Mouse (Mus musculus): ENCODE measurements around the gene Orai3. TPM values are rescaled to one million over a fixed set of nuclear protein-coding genes. Genes with fewer than 3 reads are reported as not detected.

Gene Orai3
- polyA plus RNA-seq, 1 experiment from 2014 or later, result 19.2 TPM

GRCm38 (mm10) chr7:127823236-127824171 is 53.9 kb downstream of the Orai3 start:
- H3K27me3 ChIP-seq (ENCODE audit: insufficient read depth, low read length), result peaks cover 5% of the 10 kb centered on the region; the same call in 1 of the 2 replicates
- no peaks in the 10 kb centered on the region for H3K36me3 ChIP-seq (replicated peaks; ENCODE audit: insufficient read depth, low read length)
- no peak overlapping the region for H3K9ac ChIP-seq (replicated peaks)
- DNase-seq (no peak), ATAC-seq (no peak)
- no peaks in the 10 kb centered on the region for H3K4me1 ChIP-seq (ENCODE audit: insufficient read depth)
- H3K27ac ChIP-seq (ENCODE audit: low read depth), result no peak overlapping the region
- TF ChIP-seq CTCF (IDR thresholded peaks at IDR 0.05; ENCODE audit: low read depth) (peak; percentile 12; the same call in 1 of the 2 replicates), EP300 (IDR thresholded peaks at IDR 0.05; ENCODE audit: low read depth) (no peak)
- H3K4me2 ChIP-seq (ENCODE audit: low read depth, low read length), result peak overlapping the region; percentile 48
- H3K9me3 ChIP-seq (ENCODE audit: low read length), result no peaks in the 10 kb centered on the region
- no peak overlapping the region for H3K4me3 ChIP-seq (ENCODE audit: low read depth, low read length)
- 71% methylated on average over 11 of the region's 11 CpGs for WGBS (ENCODE audit: insufficient replicate concordance)

- WGBS (ENCODE audit: insufficient replicate concordance), result 17% methylated on average over 32 of the region's 38 CpGs
- no peak for ATAC-seq
- Histone ChIP-seq H3K4me1 (ENCODE audit: insufficient read depth) (no peaks in the 10 kb centered on the region), H3K27me3 (ENCODE audit: insufficient read depth, low read length) (peaks cover 5% of the 10 kb centered on the region; the same call in 1 of the 2 replicates), H3K4me3 (ENCODE audit: low read depth, low read length) (peak within 1 kb of the TSS; percentile 20; the same call in 1 of the 2 replicates), H3K36me3 (replicated peaks; ENCODE audit: insufficient read depth, low read length) (no peaks in the 10 kb centered on the region), H3K4me2 (ENCODE audit: low read depth, low read length) (peak within 1 kb of the TSS; percentile 48), H3K9ac (replicated peaks) (no peak within 1 kb of the TSS), H3K9me3 (ENCODE audit: low read length) (no peaks in the 10 kb centered on the region), H3K27ac (ENCODE audit: low read depth) (no peak within 1 kb of the TSS)
- no peak for TF ChIP-seq CTCF (IDR thresholded peaks at IDR 0.05; ENCODE audit: low read depth)
- no peak for TF ChIP-seq EP300 (IDR thresholded peaks at IDR 0.05; ENCODE audit: low read depth)
- DNase-seq, result no peak
These were observed 54.7 kb downstream of the Orai3 start, which contains the start of the genes Stx4a and Stx1b for GRCm38 (mm10) chr7:127824176-127824871. Stx4a (plus strand) TSS chr7:127824294. Stx1b (minus strand) TSS chr7:127824549.

Other genes with a start within 250 kb of the Orai3 start
- 3.3 and 3.5 TPM in 2 replicates for gene Tmem265, start 208.4 kb upstream of the Orai3 start, polyA plus RNA-seq (2015; fragmentation: Nextera tagmentation; extraction: Ambion mirVana)
- 14.5 and 17.0 TPM in 2 replicates for gene Phkg2, start 196.5 kb upstream of the Orai3 start, polyA plus RNA-seq (2015; fragmentation: Nextera tagmentation; extraction: Ambion mirVana)
- gene Ccdc189, start 181.2 kb upstream of the Orai3 start, polyA plus RNA-seq (2015; fragmentation: Nextera tagmentation; extraction: Ambion mirVana), result 4.4 and 4.7 TPM in 2 replicates
- gene Rnf40, start 181.0 kb upstream of the Orai3 start, polyA plus RNA-seq (2015; fragmentation: Nextera tagmentation; extraction: Ambion mirVana), result 10.3 and 12.4 TPM in 2 replicates
- gene Zfp629, start 154.0 kb upstream of the Orai3 start, polyA plus RNA-seq (2015; fragmentation: Nextera tagmentation; extraction: Ambion mirVana), result 1.8 and 2.0 TPM in 2 replicates
- gene Bcl7c, start 60.9 kb upstream of the Orai3 start, polyA plus RNA-seq (2015; fragmentation: Nextera tagmentation; extraction: Ambion mirVana), result 20.1 and 26.5 TPM in 2 replicates
- gene Ctf1, start 57.1 kb upstream of the Orai3 start, polyA plus RNA-seq (2015; fragmentation: Nextera tagmentation; extraction: Ambion mirVana), result 7.9 and 10.0 TPM in 2 replicates
- not detected in 2 replicates for gene Ctf2, start 37.6 kb upstream of the Orai3 start, polyA plus RNA-seq (2015; fragmentation: Nextera tagmentation; extraction: Ambion mirVana)
- gene Fbxl19, start 25.3 kb upstream of the Orai3 start, polyA plus RNA-seq (2015; fragmentation: Nextera tagmentation; extraction: Ambion mirVana), result 1.6 and 1.9 TPM in 2 replicates
- gene Setd1a, start 6.9 kb downstream of the Orai3 start, polyA plus RNA-seq (2015; fragmentation: Nextera tagmentation; extraction: Ambion mirVana), result 5.5 and 7.3 TPM in 2 replicates
- 0.26 TPM in 1 of 2 replicates, not detected in the other for gene Gm49388, start 15.8 kb downstream of the Orai3 start, polyA plus RNA-seq (2015; fragmentation: Nextera tagmentation; extraction: Ambion mirVana)
- gene Hsd3b7, start 30.8 kb downstream of the Orai3 start, polyA plus RNA-seq (2015; fragmentation: Nextera tagmentation; extraction: Ambion mirVana), result 218 and 224 TPM in 2 replicates
- 15.8 and 17.5 TPM in 2 replicates for gene Stx4a, start 54.5 kb downstream of the Orai3 start, polyA plus RNA-seq (2015; fragmentation: Nextera tagmentation; extraction: Ambion mirVana)
- 0.18 and 0.48 TPM in 2 replicates for gene Stx1b, start 54.7 kb downstream of the Orai3 start, polyA plus RNA-seq (2015; fragmentation: Nextera tagmentation; extraction: Ambion mirVana)
- gene Zfp646, start 106.4 kb downstream of the Orai3 start, polyA plus RNA-seq (2015; fragmentation: Nextera tagmentation; extraction: Ambion mirVana), result 2.7 and 2.8 TPM in 2 replicates
- gene Zfp668, start 107.0 kb downstream of the Orai3 start, polyA plus RNA-seq (2015; fragmentation: Nextera tagmentation; extraction: Ambion mirVana), result 3.7 and 4.5 TPM in 2 replicates
- 0.39 and 0.43 TPM in 2 replicates for gene Prss53, start 121.2 kb downstream of the Orai3 start, polyA plus RNA-seq (2015; fragmentation: Nextera tagmentation; extraction: Ambion mirVana)
- not detected in 2 replicates for gene Gm21974, start 125.6 kb downstream of the Orai3 start, polyA plus RNA-seq (2015; fragmentation: Nextera tagmentation; extraction: Ambion mirVana)
- gene Vkorc1, start 125.8 kb downstream of the Orai3 start, polyA plus RNA-seq (2015; fragmentation: Nextera tagmentation; extraction: Ambion mirVana), result 513 and 556 TPM in 2 replicates
- gene Bckdk, start 134.3 kb downstream of the Orai3 start, polyA plus RNA-seq (2015; fragmentation: Nextera tagmentation; extraction: Ambion mirVana), result 30.5 and 32.5 TPM in 2 replicates
- gene Kat8, start 142.7 kb downstream of the Orai3 start, polyA plus RNA-seq (2015; fragmentation: Nextera tagmentation; extraction: Ambion mirVana), result 12.5 and 13.2 TPM in 2 replicates
- 13.7 and 15.2 TPM in 2 replicates for gene Prss8, start 160.3 kb downstream of the Orai3 start, polyA plus RNA-seq (2015; fragmentation: Nextera tagmentation; extraction: Ambion mirVana)
- 3.3 and 4.5 TPM in 2 replicates for gene Prss36, start 176.9 kb downstream of the Orai3 start, polyA plus RNA-seq (2015; fragmentation: Nextera tagmentation; extraction: Ambion mirVana)
- gene Fus, start 197.6 kb downstream of the Orai3 start, polyA plus RNA-seq (2015; fragmentation: Nextera tagmentation; extraction: Ambion mirVana), result 94.5 and 99.2 TPM in 2 replicates
- gene Pycard, start 224.1 kb downstream of the Orai3 start, polyA plus RNA-seq (2015; fragmentation: Nextera tagmentation; extraction: Ambion mirVana), result 25.8 TPM in 2 replicates
- gene Trim72, start 234.1 kb downstream of the Orai3 start, polyA plus RNA-seq (2015; fragmentation: Nextera tagmentation; extraction: Ambion mirVana), result 0.12 TPM in 1 of 2 replicates, not detected in the other

All from liver, postnatal 0 days (tissue).